In genomic region chr3:103361150-103361549, GRCm38 (mm10) we compare ENCODE assay signal across 17 mouse cellular contexts.
"Had no signal": no experiment of that assay in that cellular context is flagged by ENCODE, and none has a peak within 500 bp of the region (broad histone marks: within the 10 kb centered on the region; RNA-seq: fewer than 3 reads in every experiment).

No protein-coding gene starts in this region.

- H3K27me3 ChIP-seq: midbrain, embryonic 12.5 days; neural tube, embryonic 13.5 days; neural tube, embryonic 15.5 days had no signal

- H3K4me3 ChIP-seq: midbrain, embryonic 10.5 days; midbrain, embryonic 12.5 days; myocyte; neural tube, embryonic 13.5 days; neural tube, embryonic 15.5 days had no signal

- H3K4me2 ChIP-seq: lung, embryonic 14.5 days; midbrain, embryonic 12.5 days; neural tube, embryonic 13.5 days; neural tube, embryonic 15.5 days had no signal

- DNase-seq: lung, embryonic 14.5 days; lung, postnatal 10 days; lung, postnatal 4 days; midbrain, embryonic 14.5 days; retina, postnatal 1 day; right cerebral cortex, adult 18-20 months; right cerebral cortex, postnatal 25 days; right cerebral cortex, postnatal 4 days; spleen, adult 18-20 months; thymus, adult 18-20 months; thymus, postnatal 14 days; thymus, postnatal 36 days had no signal

- H3K9ac ChIP-seq: lung, embryonic 14.5 days; midbrain, embryonic 12.5 days; neural tube, embryonic 13.5 days; neural tube, embryonic 15.5 days had no signal

- H3K9me3 ChIP-seq: midbrain, embryonic 10.5 days; midbrain, embryonic 12.5 days; neural tube, embryonic 13.5 days; neural tube, embryonic 15.5 days had no signal

- H3K4me1 ChIP-seq: midbrain, embryonic 10.5 days; midbrain, embryonic 12.5 days; neural tube, embryonic 13.5 days; neural tube, embryonic 15.5 days had no signal

- H3K27ac ChIP-seq: midbrain, embryonic 10.5 days; midbrain, embryonic 12.5 days; neural tube, embryonic 13.5 days; neural tube, embryonic 15.5 days had no signal
